Mouse (Mus musculus) yolk sac, embryonic 10.5 days (tissue): ENCODE data around the gene Srpk1.
A peak's percentile ranks its signal among the peaks of the same experiment; 100 is the strongest.
"Not testable (repeated sequence)": the region's sequence is repeated elsewhere in the genome, so short reads cannot be mapped to it uniquely, and the experiment has no call there.

Experiments used
- DNase-seq: peaks from one replicate; pipeline ENCODE4 v3.0.0-alpha.2; 2017; ENCODE audit warnings: low spot score

Srpk1 gene

GRCm38 (mm10) chr17:28554021-28554420 lies 68.5 kb downstream of the Srpk1 start:
- DNase-seq = not testable (repeated sequence)

DNA sequence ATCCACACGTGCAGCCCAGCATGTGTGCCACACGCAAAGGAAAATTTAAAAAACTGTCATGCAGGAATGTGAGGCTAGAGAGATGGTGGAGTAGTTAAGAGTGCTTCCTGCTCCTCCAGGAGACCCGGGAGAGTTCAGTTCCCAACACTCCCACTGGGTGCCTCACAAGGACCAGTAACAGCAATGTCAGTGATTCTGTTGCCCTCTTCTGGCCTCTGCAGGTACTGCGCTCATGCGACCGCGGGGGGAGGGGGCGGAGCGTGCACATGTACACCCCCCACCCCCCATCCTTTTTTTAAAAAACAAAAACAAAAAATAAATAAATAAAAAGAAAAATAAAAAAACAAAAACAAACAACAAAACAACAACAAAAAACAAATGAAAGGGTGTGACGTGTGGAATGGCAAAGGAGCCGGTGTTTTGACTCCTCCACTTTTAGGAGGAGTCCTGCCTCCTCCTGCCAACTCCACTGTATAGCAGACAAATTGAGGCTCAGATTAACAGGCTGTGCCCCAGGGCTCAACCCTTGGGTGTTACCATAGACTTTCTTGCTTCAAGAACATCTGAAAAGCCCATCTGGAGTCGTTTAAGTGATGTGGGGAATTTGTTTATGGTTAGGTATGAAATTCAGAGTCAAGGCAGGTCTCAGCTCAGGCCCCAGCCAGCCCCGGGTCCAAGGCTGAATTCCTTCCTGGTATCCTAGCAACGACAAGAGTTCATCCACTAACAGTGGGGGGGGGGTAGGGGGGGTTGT lies 69.3 kb downstream of the Srpk1 start:
- peak; percentile 52 for DNase-seq

DNA sequence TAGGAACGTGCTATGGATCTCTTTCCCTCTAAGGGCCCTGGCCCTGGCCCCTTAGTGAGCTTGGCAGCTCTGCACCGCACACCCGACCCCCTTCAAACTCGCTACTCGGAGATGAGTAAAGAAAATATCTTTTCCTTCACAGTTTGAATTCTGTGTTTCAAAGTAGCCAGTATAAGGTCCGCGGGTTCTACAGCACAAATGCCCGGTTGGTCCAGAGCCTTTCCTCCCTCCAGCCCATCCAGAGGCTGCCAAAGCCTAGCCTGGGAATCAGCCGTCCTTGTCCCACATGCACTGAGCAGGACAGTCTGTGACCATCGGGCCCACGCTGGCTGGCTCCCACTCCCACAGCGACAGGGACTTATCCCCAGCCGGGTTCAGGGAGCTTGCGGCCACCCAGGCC lies 73.4 kb downstream of the Srpk1 start, which contains the start of gene Clpsl2:
Clpsl2 (plus strand) TSS at position 301 of the 400 bp plus-strand sequence.
- DNase-seq = no peak

DNA sequence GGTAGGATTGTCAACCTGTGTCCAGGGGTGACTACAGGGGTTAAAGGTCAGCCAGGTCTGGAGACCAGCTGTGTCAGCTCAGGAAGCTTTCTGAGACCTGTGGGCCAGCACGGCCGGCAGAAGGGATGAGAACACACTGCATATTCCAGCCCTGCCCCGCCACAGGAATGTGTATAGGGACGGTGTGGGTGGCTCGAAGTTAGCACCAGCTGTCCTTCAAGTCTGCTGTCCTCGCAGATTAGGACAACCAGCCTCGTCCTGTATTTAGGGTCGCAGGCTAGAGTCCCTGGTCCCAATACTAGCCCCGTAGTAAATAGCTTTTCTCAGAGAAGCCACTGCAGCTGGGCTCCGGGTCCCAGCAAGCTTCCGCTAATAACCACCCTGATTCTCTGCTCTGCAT lies 74.0 kb downstream of the Srpk1 start:
- no peak for DNase-seq

- no peak for DNase-seq
Observed at GRCm38 (mm10) chr17:28546925-28547324, 75.6 kb downstream of the Srpk1 start.

DNA sequence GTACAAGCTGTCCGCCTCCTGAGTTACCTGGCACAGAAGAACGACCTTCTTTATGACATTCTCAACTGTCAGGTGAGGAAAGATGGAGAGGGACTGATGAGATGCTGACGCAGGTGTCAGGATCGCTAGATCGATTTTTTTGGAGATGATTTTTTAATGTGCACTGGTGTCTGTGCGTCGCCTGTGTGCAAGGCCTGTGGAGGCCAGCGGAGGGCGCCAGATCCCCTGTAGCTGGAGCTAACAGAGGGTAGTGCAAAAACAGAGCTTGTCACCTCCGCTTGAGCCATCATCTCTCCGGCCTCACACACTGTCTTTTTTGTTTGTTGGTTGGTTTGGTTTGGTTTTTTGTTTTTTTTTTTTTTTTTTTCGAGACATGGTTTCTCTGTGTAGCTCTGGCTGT lies 84.6 kb downstream of the Srpk1 start:
- no peak for DNase-seq
